Mouse (Mus musculus) right cerebral cortex, postnatal 36 days (tissue): Measurements from ENCODE around the gene Ccdc106.
"Not testable (repeated sequence)": the region's sequence is repeated elsewhere in the genome, so short reads cannot be mapped to it uniquely, and the experiment has no call there.

Source experiments
- DNase-seq, 2 experiments: peaks; one replicate each; pipeline ENCODE4 v3.0.0; 2022; ENCODE audit warnings: low spot score in 2 of 2, mixed read lengths in 1 of 2

The Ccdc106 gene

DNA sequence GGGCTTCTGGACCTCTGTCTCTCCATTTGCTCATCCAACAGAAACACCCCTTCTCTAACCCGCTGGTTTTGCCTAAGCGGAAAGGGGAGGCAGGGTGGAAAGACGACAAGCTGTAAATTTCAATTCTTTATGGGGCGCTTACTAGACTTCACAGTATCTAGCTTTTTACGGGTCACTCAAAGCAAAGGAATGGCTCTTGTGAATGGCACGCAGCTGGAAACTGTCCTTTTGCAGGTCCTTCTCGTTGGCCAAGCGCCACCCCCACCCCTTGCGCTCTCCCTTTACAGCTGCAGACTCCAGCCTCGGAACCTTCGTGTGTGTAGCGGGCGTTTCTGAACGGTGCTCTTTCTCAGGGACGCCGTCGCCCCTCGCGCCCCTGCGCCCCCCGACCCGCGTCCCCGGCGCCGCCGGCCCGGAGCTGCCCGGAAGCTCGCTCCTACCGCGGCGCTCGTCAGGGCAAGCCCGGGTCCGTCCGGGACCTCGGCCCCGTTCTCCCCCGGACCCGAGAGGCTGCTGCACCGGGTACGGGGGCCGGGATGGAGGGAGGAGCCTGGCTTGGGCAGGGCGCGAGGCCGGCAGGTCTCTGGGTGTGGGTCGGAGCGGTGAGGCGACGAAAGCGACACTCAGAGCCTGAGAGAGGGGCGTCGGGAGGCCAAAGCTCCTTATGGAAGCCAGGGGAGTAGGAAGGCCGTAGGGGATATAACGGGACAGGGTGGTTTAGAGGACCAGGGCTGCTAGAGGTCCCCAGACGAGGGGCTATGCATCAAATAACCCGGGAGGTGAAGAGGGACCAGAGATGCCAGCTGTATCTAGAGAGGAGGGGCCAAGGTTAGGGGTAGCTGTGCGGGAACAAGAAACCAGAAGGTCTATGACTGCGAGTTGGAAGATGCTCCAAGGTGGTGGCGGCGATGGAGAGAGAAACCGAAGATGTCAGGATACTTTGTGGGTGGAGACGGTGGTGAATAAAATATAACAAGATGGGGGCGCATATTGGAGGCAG, 31.1 kb downstream of the Ccdc106 start, which contains the start of gene Zfp580:
Gene Zfp580, plus strand, starts transcription at position 346 of the 1,000 bp plus-strand sequence.
- DNase-seq: peak in 1 of 2 experiments; percentile 63

- DNase-seq: no peak
Observed at GRCm38 (mm10) chr7:5052438-5052837, 32.1 kb downstream of the Ccdc106 start.

DNA sequence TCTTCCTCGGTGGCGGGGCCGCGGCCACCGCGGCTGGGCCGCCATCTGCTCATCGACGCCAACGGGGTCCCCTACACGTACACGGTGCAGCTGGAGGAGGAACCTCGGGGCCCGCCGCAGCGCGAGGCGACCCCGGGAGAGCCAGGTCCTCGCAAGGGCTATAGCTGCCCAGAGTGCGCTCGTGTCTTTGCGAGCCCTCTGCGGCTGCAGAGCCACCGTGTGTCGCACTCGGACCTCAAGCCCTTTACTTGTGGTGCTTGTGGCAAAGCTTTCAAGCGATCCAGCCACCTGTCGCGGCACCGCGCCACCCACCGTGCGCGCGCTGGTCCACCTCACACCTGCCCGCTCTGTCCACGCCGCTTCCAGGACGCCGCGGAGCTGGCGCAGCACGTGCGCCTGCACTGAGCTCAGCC, 32.6 kb downstream of the Ccdc106 start:
- no peak for DNase-seq

DNA sequence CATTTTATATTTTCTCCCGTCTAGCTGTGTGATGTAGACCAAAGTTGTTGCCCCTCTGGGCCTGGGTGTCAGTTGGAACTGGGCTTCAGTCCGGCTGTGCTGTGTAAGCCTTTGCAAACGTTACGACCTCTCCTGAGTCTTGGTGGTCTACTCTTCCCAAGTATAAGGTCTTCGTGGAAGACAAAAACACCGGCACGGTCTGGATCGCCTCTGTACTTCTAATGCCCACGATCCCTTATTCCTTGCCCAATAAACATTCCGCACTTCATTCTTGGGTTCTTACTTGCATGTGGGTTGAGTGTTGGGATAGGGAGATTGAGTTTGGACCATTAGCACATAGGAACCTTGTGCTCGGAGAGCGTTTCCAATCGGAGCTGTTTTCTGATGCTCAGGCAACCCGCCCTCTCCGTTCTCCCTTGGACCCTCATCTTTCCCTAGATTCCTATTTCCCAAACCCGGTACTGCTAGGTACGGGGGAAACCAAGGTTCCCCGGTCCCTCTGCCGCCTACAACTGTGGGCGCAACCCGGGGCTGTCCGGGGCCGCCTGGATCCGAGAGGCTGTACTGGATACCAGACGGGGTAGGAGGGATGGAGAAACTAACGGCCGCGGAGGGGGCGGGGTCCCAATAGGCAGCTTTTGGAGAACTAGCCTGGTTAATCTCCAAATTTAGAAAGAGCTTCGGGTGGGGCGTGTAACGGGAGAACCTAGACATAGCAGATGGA, 33.3 kb downstream of the Ccdc106 start:
- no peak for DNase-seq

DNA sequence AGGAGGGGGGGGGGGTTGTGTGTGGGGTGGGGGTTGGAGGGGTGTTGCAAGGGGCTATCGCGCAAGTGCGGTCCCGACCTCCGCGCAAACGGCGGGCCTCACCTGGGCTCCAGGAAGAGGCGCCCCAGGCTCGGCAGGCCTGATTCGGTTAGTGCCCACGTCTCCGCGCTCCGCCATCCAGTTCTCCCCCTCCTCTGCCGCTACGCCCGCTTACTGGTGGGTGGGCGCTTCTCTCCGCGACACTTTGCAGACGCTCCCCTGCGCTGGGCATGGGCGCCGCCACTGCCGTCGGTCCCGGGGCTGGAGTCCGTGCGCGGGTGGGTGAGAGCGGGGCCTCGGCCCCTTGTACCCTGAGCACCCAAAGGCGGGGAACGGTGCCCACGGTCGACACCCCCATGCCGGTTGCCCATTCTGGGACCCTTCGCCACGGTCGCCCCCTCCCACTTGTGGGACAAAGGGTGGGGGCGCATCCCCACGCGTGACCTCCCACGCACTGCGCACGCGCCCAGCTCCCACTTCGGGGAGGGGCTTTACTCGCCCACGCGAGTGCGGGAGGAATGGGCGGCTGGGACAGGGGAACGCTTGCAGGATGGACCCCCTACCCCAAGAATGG, 36.4 kb downstream of the Ccdc106 start:
- DNase-seq: peak; percentile 44 to 53

GRCm38 (mm10) chr7:5057381-5057780, 37.0 kb downstream of the Ccdc106 start:
- DNase-seq: no peak

DNA sequence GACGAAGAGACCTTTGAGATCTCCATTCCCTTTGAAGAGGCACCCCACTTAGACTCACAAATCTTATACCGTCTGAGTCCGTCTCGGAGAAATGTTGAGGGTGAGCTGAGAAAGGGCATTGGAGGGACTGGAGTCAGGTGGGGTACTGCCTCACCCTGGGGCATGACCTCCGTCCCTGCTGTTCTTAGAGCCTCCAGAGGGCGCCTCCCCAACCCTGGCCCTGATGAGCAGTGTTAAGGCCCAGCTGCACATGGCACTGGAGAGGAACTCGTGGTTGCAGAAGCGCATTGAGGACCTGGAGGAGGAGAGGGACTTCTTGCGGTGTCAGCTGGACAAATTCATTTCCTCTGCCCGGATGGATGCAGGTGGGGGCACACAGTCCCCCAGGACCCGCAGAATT, 37.5 kb downstream of the Ccdc106 start:
- no peak for DNase-seq

GRCm38 (mm10) chr7:5058631-5059030, 38.3 kb downstream of the Ccdc106 start:
- DNase-seq: no peak

- DNase-seq: no peak
Observed at GRCm38 (mm10) chr7:5059421-5059820, 39.1 kb downstream of the Ccdc106 start.

- peak; percentile 73 to 76 for DNase-seq
Observed at GRCm38 (mm10) chr7:5060239-5060731, 39.9 kb downstream of the Ccdc106 start.

DNA sequence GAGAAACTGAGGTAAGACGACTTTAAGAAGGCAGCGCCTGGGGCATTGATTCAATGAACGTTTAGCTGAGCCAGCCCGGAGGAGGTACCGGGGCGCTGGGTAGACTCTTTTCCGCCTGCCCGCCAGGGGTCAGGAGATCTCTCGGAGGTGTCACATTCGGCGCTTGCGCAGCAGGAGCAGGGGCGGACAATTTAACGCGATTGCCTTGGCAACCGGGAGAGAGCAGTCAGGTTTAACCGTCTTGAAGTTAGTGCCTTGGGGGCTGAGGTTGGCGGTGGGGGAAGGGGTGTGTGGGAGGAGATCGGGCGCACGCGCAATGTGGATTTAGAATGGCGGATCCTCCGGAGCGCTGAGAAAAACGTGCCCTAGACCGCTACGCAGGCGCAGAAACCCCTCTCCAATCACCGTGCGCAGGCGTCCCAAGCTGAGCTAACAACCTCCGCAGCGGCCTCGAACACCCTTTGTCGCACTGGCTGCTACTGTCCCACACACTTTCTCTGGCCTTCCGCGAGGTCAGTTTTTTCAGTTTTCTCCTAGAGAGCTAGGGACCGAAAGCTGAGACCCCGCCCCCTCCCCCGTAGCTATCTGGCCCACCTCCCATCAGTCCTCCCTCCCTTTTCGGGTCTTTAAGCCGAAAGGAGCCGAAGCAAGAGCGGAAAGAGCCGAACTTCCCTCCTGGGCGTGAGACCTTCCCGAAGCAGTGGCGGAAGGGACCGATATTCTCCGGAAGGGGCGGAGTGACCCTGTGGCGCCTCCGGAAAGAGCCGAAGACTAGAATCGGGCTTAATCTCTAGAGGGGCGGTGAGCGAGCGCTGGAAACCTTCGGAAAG, 40.8 kb downstream of the Ccdc106 start:
- peak; percentile 97 for DNase-seq

DNA sequence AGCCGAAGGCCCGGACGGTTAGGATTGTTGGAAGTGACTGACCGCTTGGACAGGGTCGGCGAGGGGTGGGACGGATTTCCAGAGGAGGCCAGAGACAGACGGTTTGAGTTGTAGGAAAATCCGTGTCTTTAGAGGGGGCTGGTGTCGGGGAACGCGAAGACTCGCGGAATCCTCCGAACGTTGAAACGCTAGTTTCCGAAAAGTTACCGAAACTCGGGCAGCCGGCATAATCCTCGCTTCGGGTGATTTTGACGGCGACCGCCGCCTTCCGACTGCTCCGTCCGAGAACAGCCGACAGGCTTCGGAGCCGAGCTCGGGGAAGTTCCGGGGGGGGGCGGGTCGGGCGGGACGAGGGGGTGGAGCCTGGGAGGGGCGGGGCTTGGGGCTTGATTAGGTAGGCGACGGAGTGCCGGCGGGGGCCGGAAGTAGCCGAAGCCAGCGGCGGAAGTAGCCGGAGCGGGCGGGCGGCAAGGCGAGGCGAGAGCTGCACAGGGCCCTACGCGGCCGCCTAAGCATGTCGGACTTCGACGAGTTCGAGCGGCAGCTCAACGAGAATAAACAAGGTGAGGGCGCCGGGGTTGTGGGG, 41.5 kb downstream of the Ccdc106 start, which contains the start of gene U2af2:
Gene U2af2, plus strand, starts transcription at position 370 of the 586 bp plus-strand sequence.
- peak; percentile 90 to 92 for DNase-seq

DNA sequence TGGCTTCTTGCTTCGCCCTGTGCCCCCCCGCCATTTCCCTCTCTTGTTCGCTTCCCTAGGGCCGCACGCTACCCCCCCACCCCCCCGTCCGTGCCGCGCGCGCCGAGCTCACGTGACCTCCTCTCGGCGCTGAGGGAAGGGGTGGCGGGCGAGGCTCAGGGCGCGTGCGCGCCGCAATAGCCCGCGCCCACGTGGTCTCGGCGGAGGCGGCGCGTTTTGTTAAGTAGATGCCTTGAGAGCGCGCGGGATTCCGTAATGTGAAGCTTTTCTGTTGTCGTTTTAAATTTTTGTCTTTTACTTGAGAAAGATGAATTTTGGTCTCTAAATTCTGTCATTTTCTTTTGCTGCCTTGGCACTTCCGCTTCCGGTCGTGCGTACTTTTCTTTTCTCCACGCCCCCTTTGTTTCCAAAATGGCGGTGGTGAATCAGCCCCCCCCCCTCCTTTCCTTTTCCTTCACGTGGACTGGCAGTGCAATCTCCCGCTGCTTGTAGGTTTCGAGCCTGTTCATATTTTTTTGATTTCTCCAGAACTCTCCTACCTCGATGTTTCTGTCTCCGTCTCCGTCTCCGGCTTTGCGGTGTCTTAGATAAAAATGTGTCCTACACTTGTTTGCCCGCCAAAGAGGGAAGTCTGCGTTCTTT, 42.1 kb downstream of the Ccdc106 start:
- no peak for DNase-seq

- DNase-seq: no peak
Observed at GRCm38 (mm10) chr7:5064886-5065285, 44.5 kb downstream of the Ccdc106 start.

DNA sequence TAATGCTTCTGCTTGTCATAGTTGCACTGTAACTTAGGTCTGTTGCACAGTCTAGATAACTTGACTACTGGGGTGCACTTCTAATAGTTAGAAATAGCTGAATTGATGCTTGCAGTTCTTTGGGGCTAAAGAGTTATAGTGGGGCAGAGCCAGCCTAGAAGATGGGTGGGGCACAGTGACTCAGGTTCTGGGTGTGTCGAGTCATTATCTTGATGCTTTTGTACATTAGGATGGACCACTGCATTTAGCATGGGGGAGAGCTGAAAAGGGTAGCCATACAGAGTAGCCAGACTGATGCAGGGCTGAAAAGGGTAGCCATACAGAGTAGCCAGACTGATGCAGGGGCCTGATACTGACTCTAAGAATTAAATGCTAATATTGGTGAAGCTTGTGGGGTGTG, 53.2 kb downstream of the Ccdc106 start:
- no peak for DNase-seq

DNA sequence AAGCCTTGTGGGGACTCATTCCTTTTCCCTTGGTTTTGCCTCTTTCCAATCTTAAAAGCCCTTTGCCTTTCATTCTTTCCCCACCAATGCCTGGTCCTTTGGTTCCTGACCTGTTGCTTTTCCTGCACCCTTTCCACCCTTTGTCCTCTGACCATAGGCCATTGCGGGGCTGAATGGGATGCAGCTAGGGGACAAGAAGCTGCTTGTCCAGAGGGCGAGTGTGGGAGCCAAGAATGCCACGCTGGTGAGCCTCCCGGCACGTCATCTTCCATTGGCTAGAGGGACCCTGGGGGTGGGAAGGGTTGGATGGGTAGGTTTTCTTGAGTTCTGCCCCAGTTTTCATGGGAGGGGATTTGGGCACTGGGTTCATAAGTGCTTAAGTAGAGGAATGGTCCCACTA, 54.6 kb downstream of the Ccdc106 start:
- no peak for DNase-seq

GRCm38 (mm10) chr7:5076931-5077330, 56.6 kb downstream of the Ccdc106 start:
- no peak for DNase-seq

GRCm38 (mm10) chr7:5079365-5080009, 59.1 kb downstream of the Ccdc106 start:
- not testable (repeated sequence) for DNase-seq

DNA sequence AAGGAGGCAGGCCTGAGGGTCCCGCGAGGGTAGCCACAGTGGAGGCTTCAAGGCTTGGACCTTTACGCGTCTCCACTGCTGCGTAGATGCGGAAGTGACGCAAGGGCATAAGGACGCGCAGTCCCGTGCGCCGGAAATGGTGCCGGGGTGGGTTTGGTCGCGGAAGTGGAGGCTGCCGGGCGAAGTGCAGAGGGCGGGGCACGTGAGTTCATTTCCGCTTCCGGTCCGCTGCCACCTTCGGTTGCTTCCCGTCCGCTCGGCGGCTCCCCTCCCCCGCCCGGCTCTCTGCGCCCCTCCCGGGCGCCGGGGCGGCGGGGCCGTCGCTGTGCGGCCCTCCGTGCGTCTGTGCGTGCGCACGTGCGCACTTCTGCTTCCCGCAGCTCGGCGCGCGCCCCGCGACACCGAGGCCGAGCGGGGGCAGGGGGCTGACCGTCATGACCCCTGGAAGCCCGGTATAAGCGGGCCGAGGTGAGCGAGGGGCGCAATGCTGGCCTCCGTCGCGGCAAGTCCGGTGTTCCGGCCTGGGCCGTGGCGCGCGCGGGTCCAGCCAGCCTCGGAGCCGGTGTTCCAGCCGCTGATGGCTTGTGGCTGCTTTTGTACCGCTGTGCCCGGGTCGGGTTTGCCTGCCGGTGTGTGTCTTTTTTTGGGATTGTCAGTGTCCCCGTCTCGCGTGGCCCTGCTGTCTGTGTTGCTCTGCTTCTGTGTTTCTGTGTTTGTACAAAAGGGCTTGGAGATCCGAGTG, 59.8 kb downstream of the Ccdc106 start, which contains the start of gene Epn1:
Gene Epn1, plus strand, starts transcription at position 226 of the 742 bp plus-strand sequence.
- DNase-seq: peak; percentile 95 to 96
